Mouse (Mus musculus) heart, embryonic 10.5 days (tissue): ENCODE results near the gene Adora3. TPM values are rescaled to one million over a fixed set of nuclear protein-coding genes. Genes with fewer than 3 reads are reported as not detected.

Experiments
- DNase-seq: peaks from one replicate; pipeline ENCODE4 v3.0.0-alpha.2; 2017; ENCODE audit warnings: low spot score
- H3K27ac ChIP-seq: fragments of 300-500 bp; sonication (generic); 2 replicates; pipeline ENCODE4 v1.5.1; 2016; ENCODE audit warnings: mild to moderate bottlenecking
- H3K27me3 ChIP-seq: fragments of 300-500 bp; sonication (generic); 2 replicates; pipeline ENCODE4 v1.6.1; 2016; ENCODE audit warnings: mild to moderate bottlenecking; ENCODE audit not compliant: poor library complexity, insufficient read depth, severe bottlenecking
- H3K36me3 ChIP-seq: fragments of 300-500 bp; sonication (generic); 2 replicates; pipeline ENCODE4 v1.6.1; 2016; ENCODE audit warnings: mild to moderate bottlenecking, moderate library complexity
- H3K4me1 ChIP-seq: fragments of 300-500 bp; sonication (generic); 2 replicates; pipeline ENCODE4 v1.6.1; 2016; ENCODE audit warnings: mild to moderate bottlenecking
- H3K4me3 ChIP-seq: fragments of 300-500 bp; sonication (generic); 2 replicates; pipeline ENCODE4 v1.5.1; 2016; ENCODE audit warnings: mild to moderate bottlenecking, moderate library complexity
- H3K9me3 ChIP-seq: fragments of 300-500 bp; sonication (generic); 2 replicates; pipeline ENCODE4 v1.6.1; 2016; ENCODE audit warnings: mild to moderate bottlenecking, moderate library complexity
- WGBS: fragments of 180-500 bp; shearing (Covaris S2); methylation state at CpG from one replicate; pipeline ENCODE4 v1.1.7; 2016; 5-methylcytosine and 5-hydroxymethylcytosine counted together
- polyA plus RNA-seq: library from polyadenylated mRNA; unstranded; fragments of >200 nt; fragmentation: Nextera tagmentation; extraction: Ambion mirVana; gene quantifications from 2 replicates; pipeline ENCODE4 v1.2.1, GENCODE M21; 2016

Gene Adora3
- polyA plus RNA-seq, 1 experiment from 2014 or later, result not detected

GRCm38 (mm10) chr3:105933926-105934325 lies 63.3 kb downstream of the Adora3 start:
- H3K27me3 ChIP-seq, result no peaks in the 10 kb centered on the region
- WGBS, result 92% methylated on average over 6 of the region's 6 CpGs
- H3K4me3 ChIP-seq, result no peak overlapping the region
- DNase-seq, result no peak
- H3K4me1 ChIP-seq, result no peaks in the 10 kb centered on the region
- no peak overlapping the region for H3K27ac ChIP-seq
- peaks cover 10% of the 10 kb centered on the region for H3K36me3 ChIP-seq
- no peaks in the 10 kb centered on the region for H3K9me3 ChIP-seq

DNA sequence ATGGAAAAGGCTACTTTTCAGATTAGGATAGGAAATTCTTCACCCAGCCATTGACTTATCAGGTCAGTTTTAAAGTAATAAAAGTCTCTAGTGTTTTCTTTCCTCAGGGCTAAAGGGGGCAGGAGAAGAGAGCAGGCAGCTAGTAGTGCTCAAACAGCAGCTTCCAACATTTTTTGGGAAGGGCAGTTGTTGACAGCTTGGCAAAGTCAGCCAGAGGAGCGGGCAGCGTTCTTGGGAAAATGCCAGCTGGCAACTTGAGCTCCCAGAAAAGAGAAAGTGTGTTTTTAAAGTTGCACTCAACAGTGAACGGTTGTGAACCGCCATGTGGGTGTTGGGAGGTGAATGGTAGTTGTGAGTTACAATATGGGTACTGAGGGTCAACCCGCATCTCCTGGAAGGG lies 64.4 kb downstream of the Adora3 start:
- H3K27ac ChIP-seq, result no peak overlapping the region
- 80% methylated on average over 5 of the region's 5 CpGs for WGBS
- no peak overlapping the region for H3K4me3 ChIP-seq
- peaks cover 15% of the 10 kb centered on the region for H3K36me3 ChIP-seq
- H3K27me3 ChIP-seq, result no peaks in the 10 kb centered on the region
- no peak for DNase-seq
- no peaks in the 10 kb centered on the region for H3K9me3 ChIP-seq
- no peaks in the 10 kb centered on the region for H3K4me1 ChIP-seq

DNA sequence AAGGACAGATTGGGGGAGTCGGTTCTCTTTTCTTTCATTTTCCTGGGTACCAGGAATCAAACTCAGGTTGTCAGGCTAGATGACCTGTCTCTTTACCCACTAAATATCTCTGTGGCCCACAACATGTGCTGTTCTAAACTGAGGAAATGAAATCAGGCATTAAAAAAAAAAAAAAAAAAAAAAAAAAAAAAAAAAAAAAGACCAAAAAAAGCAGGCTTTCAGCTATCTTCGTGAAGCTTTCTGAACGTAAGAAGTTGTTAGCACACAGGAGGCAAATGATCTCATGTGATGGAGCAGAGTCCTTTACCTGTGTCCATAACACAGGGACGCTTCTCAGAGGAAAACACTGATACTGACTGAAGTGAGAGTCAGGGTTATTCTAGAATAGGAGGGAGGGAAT lies 65.5 kb downstream of the Adora3 start:
- no peak for DNase-seq
- Histone ChIP-seq H3K36me3 (peaks cover 25% of the 10 kb centered on the region), H3K27ac (no peak overlapping the region), H3K4me3 (no peak overlapping the region), H3K4me1 (no peaks in the 10 kb centered on the region), H3K9me3 (no peaks in the 10 kb centered on the region), H3K27me3 (no peaks in the 10 kb centered on the region)
- 82% methylated on average over 4 of the region's 4 CpGs for WGBS

DNA sequence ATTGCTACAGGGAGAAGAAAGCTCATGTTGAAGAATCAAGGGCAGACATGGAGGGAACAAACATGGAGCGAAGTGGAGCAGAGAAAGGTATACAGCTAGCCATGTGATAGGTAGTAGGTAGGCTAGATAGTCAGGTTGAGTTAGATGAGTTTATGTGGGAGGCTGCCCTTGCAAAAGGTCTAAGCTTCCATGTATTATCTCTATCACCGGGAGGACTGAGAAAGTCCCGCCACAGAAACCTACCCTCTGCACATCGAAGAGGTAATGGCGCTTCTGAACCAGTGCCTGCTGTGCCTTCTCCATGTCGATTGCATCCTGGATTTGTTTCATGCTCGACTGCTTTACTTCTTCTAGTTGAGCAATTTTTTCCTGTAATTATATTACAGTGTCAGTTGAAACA lies 80.7 kb downstream of the Adora3 start:
- Histone ChIP-seq H3K4me1 (no peaks in the 10 kb centered on the region), H3K9me3 (no peaks in the 10 kb centered on the region), H3K36me3 (peaks cover 100% of the 10 kb centered on the region), H3K4me3 (no peak overlapping the region), H3K27me3 (no peaks in the 10 kb centered on the region), H3K27ac (no peak overlapping the region)
- peak; percentile 69 for DNase-seq
- WGBS, result 94% methylated on average over 7 of the region's 7 CpGs

DNA sequence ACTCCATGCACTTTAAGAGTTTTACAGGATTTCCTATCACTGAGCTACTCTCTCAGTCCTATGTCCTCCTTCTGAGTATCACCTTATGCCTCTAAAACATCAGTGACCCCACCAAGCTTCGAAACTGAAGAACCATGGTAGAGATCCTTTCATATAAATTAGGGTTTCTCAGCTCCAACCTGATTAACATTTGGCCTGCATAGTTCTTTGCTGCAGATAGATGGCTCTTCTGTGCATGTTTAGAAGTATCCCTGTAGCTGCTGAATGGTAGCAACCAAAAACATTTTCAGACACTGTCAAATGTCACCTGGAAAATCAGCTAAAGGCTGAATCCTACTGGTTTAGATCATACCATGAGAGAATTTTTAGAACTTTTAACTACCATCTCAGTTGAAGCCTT lies 86.6 kb downstream of the Adora3 start:
- Histone ChIP-seq H3K36me3 (peaks cover 62% of the 10 kb centered on the region), H3K4me3 (peak overlapping the region; percentile 97; the same call in 1 of the 2 replicates)
- 98% methylated on average over 1 of the region's 1 CpGs for WGBS

GRCm38 (mm10) chr3:105958204-105958603 lies 87.5 kb downstream of the Adora3 start:
- Histone ChIP-seq H3K27ac (peak overlapping the region; percentile 98), H3K4me3 (peak overlapping the region; percentile 97), H3K27me3 (no peaks in the 10 kb centered on the region), H3K36me3 (peaks cover 62% of the 10 kb centered on the region), H3K4me1 (peaks cover 20% of the 10 kb centered on the region), H3K9me3 (no peaks in the 10 kb centered on the region)
- peak; percentile 67 for DNase-seq
- 43% methylated on average over 5 of the region's 5 CpGs for WGBS

More for the DNA sequence above, 86.6 kb downstream of the Adora3 start:
- no peak for DNase-seq
- no peaks in the 10 kb centered on the region for H3K9me3 ChIP-seq
- no peaks in the 10 kb centered on the region for H3K27me3 ChIP-seq
- H3K27ac ChIP-seq, result no peak overlapping the region
- H3K4me1 ChIP-seq, result peaks cover 20% of the 10 kb centered on the region

Other genes starting within 250 kb of the Adora3 start
- gene Ddx20, start 183.3 kb upstream of the Adora3 start, polyA plus RNA-seq, result 30.5 and 37.2 TPM in 2 replicates
- 1.5 and 2.4 TPM in 2 replicates for gene Inka2, start 166.3 kb upstream of the Adora3 start, polyA plus RNA-seq
- 73.9 and 95.3 TPM in 2 replicates for gene Rap1a, start 69.5 kb upstream of the Adora3 start, polyA plus RNA-seq
- 0.70 and 0.73 TPM in 2 replicates for gene Tmigd3, start within 50 bp of the Adora3 start, polyA plus RNA-seq
- 2.0 and 3.4 TPM in 2 replicates for gene I830077J02Rik, start 61.8 kb downstream of the Adora3 start, polyA plus RNA-seq
- 124 and 146 TPM in 2 replicates for gene Wdr77, start 88.5 kb downstream of the Adora3 start, polyA plus RNA-seq
- gene Atp5f1, start 89.2 kb downstream of the Adora3 start, polyA plus RNA-seq, result 677 and 779 TPM in 2 replicates
- 1.5 and 1.9 TPM in 2 replicates for gene Ovgp1, start 102.9 kb downstream of the Adora3 start, polyA plus RNA-seq
- gene Pifo, start 143.8 kb downstream of the Adora3 start, polyA plus RNA-seq, result 0.69 TPM in 1 of 2 replicates, not detected in the other
- gene Chil5, start 162.0 kb downstream of the Adora3 start, polyA plus RNA-seq, result not detected in 2 replicates
- gene Chia1, start 242.4 kb downstream of the Adora3 start, polyA plus RNA-seq, result 0.14 and 0.18 TPM in 2 replicates